Mouse (Mus musculus): ENCODE measurements at regions not wholly inside any gene's neighbourhood (a gene's known extent, or its start where the extent isn't known, plus 50 kb on each side); places are given as distances from the start of the nearest gene placed in this dataset.

DNA sequence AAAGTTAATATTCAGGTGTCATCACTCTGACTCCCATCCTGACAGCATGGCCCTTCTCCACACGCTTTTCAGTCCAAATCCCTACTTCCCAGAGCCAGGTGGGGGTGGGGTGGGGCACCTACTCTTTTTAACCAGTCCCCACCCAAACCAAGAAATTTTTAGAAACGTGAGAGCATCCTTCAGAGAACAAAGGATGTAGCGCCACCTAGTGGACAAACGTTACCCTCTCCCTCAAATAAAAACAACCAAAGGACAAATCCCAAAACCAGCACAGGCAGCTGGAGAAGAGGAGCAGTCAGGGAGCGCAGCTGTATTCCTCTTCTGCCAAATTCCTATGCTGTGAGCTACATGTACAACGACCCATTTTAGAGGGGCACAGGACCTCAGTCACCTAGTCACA lies 544.7 kb upstream of the Map3k7 start:
- TF ChIP-seq CTCF (IDR thresholded peaks at IDR 0.05; ENCODE audit: low read depth), result peak; percentile 88
- no peak for TF ChIP-seq EP300 (optimal IDR thresholded peaks at IDR 0.05)
